Mouse (Mus musculus) layer of hippocampus, adult 6 months (tissue): ENCODE measurements around the gene Olfr1340. TPM values are rescaled to one million over a fixed set of nuclear protein-coding genes. Genes with fewer than 3 reads are reported as not detected.

Experiments
- long read RNA-seq, 2 experiments: library from polyadenylated mRNA; unstranded; transcript quantifications; one replicate each; pipeline ENCODE4 v2.0.0; 2019 to 2020
- polyA plus RNA-seq: library from polyadenylated mRNA; unstranded; fragments of <200 nt; fragmentation: Nextera tagmentation; gene quantifications from 2 replicates; pipeline ENCODE4 v1.2.3, GENCODE M21; 2021

Olfr1340 gene
- not detected in 2 replicates for polyA plus RNA-seq
- long read RNA-seq, experiment 1, result 0 reads
- long read RNA-seq, experiment 2, result 0 reads

GRCm38 (mm10) chr4:118719838-118720237 lies at the start of gene Olfr1340:
TSS of gene Olfr1340 (plus strand) at chr4:118720138.

DNA sequence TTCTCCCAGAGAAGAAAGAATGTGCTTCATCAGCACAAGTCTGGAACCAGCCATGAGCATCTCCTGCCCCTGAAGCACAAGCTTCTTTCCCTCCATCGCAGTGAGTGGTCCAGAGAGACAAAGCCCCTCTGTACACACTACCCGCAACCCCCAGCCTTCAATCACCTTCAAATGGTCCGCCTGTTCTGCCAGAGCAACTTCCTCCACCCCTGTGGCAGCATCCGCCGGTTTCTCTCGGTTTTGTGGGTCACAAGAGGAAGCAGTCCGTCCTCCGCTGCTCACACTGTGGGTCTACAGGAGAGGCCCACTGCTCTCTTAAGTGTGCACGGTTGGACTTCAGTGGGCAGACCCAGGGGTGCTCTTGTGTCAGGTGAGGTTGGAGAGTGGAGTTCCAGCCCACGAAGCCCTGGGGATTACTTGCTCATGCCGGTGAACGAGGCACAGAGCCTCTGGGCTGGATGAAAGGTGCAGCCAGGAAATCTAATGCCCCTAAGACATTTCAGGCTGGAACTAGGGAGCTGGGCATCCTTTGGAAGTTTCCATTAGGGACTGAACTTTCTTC lies 27.4 kb upstream of the Olfr1340 start, which contains the start of gene Olfr1342:
Gene Olfr1342, minus strand, starts transcription at position 345 of the 562 bp plus-strand sequence.

GRCm38 (mm10) chr4:118703223-118703622 lies 16.7 kb upstream of the Olfr1340 start, which contains the start of gene Olfr1341:
TSS of gene Olfr1341 (plus strand) at chr4:118703523.

GRCm38 (mm10) chr4:118731875-118732274 lies 11.9 kb downstream of the Olfr1340 start, which contains the start of gene Olfr1339:
TSS of gene Olfr1339 (plus strand) at chr4:118732175.

DNA sequence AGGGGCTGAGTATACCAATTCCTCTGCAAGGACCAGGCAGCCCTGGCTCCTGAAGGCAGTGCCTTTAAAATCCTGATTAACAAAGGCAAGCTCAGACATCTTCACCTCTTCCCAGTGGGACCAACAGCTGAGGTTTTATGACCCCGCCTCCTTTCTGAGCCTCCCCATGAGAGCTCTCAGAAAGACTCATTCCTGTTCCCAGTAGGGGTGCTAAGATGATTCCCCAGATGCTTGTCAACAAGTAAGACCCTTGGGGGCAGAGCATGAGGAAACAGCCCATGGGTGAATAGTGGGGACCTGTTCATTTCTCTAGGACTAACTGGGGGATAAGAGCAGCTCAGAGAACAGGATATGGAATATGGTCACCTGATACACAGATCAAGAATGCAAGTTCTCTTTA lies 38.7 kb downstream of the Olfr1340 start, which contains the start of gene Olfr1338:
Gene Olfr1338, minus strand, starts transcription at position 101 of the 400 bp plus-strand sequence.

Other genes starting within 250 kb of the Olfr1340 start
- gene Tie1, start 230.1 kb upstream of the Olfr1340 start, polyA plus RNA-seq, result 2.3 and 3.5 TPM in 2 replicates
- gene 2610528J11Rik, start 193.1 kb upstream of the Olfr1340 start, polyA plus RNA-seq, result not detected in 2 replicates
- gene Tmem125, start 176.1 kb upstream of the Olfr1340 start, polyA plus RNA-seq, result 11.1 and 13.1 TPM in 2 replicates
- 0.70 and 1.3 TPM in 2 replicates for gene Cfap57, start 99.4 kb upstream of the Olfr1340 start, polyA plus RNA-seq
- gene Ebna1bp2, start 99.3 kb upstream of the Olfr1340 start, polyA plus RNA-seq, result 45.6 and 51.6 TPM in 2 replicates
- not detected in 2 replicates for gene Olfr62, start 61.2 kb upstream of the Olfr1340 start, polyA plus RNA-seq
- not detected in 2 replicates for gene Olfr1342, start 27.4 kb upstream of the Olfr1340 start, polyA plus RNA-seq
- not detected in 2 replicates for gene Olfr1341, start 16.6 kb upstream of the Olfr1340 start, polyA plus RNA-seq
- gene Olfr1339, start 12.0 kb downstream of the Olfr1340 start, polyA plus RNA-seq, result not detected in 2 replicates
- gene Olfr1338, start 38.6 kb downstream of the Olfr1340 start, polyA plus RNA-seq, result not detected in 2 replicates
- not detected in 2 replicates for gene Olfr1337, start 62.4 kb downstream of the Olfr1340 start, polyA plus RNA-seq
- gene Olfr1335, start 89.8 kb downstream of the Olfr1340 start, polyA plus RNA-seq, result not detected in 2 replicates
- gene Olfr1333, start 116.1 kb downstream of the Olfr1340 start, polyA plus RNA-seq, result not detected in 2 replicates
- gene Olfr1331, start 144.5 kb downstream of the Olfr1340 start, polyA plus RNA-seq, result not detected in 2 replicates
- not detected in 2 replicates for gene Olfr1330, start 168.5 kb downstream of the Olfr1340 start, polyA plus RNA-seq
- not detected in 2 replicates for gene Olfr1329, start 197.3 kb downstream of the Olfr1340 start, polyA plus RNA-seq
- gene Olfr1328, start 218.5 kb downstream of the Olfr1340 start, polyA plus RNA-seq, result not detected in 2 replicates
- gene Lao1, start 241.4 kb downstream of the Olfr1340 start, polyA plus RNA-seq, result 0.05 TPM in 1 of 2 replicates, not detected in the other